ENCODE assay signal across 8 mouse cellular contexts in the genomic region with DNA sequence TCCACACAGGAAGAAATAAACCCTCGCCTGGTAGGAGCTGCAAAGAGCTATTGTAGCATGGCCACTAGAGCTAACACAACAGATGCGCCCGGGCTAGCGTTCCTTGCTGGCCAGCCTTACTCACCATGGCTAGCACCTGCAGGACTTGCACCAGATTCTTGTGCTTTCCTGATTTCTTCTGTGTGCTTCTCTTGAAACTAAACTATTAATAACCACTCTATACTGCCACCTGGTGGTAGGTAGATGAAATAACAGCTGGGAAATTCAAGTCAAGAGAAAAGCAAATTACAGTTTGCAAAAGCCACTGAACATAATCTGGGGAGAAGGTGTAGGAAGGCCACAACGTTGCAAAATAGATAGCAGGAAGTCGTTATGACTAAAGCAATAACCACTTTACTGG.
DNase-seq lines count a peak whose midpoint lies in the region; ATAC-seq and TF ChIP-seq lines count a peak whose summit lies in the region.

No protein-coding gene starts in this region.

- no peaks in the 10 kb centered on the region for H3K9me3 ChIP-seq in midbrain, embryonic 11.5 days (ENCODE audit: control insufficient read depth, low read length)
- H3K9me3 ChIP-seq in midbrain, embryonic 10.5 days (replicated peaks): no peaks in the 10 kb centered on the region
- no peaks in the 10 kb centered on the region for H3K9me3 ChIP-seq in embryonic facial prominence, embryonic 10.5 days

- TF ChIP-seq CTCF in cerebellum, adult 2 months (IDR thresholded peaks at IDR 0.05; ENCODE audit: borderline replicate concordance, insufficient read depth, low read depth, low read length): peak; percentile 39

- H3K27ac ChIP-seq in cerebellum, adult 2 months (ENCODE audit: insufficient read depth, low read length): no peak overlapping the region
- no peak overlapping the region for H3K27ac ChIP-seq in midbrain, embryonic 11.5 days (ENCODE audit: low read depth, low read length)
- no peak overlapping the region for H3K27ac ChIP-seq in midbrain, embryonic 10.5 days (replicated peaks)
- H3K27ac ChIP-seq in embryonic facial prominence, embryonic 10.5 days (replicated peaks): no peak overlapping the region

- no peaks in the 10 kb centered on the region for H3K4me1 ChIP-seq in cerebellum, adult 2 months (ENCODE audit: control insufficient read depth, insufficient read depth, low read length)
- no peaks in the 10 kb centered on the region for H3K4me1 ChIP-seq in midbrain, embryonic 11.5 days (ENCODE audit: control insufficient read depth, insufficient read depth, low read length)
- H3K4me1 ChIP-seq in midbrain, embryonic 10.5 days: no peaks in the 10 kb centered on the region
- no peaks in the 10 kb centered on the region for H3K4me1 ChIP-seq in embryonic facial prominence, embryonic 10.5 days

- no peak for TF ChIP-seq POLR2A in cerebellum, adult 2 months (IDR thresholded peaks at IDR 0.05; ENCODE audit: borderline replicate concordance, insufficient read depth, low read length)

- 32% methylated on average over 6 of the region's 6 CpGs for WGBS in cerebellum, adult 2 months
- WGBS in midbrain, embryonic 11.5 days: 39% methylated on average over 6 of the region's 6 CpGs
- 41% methylated on average over 6 of the region's 6 CpGs for WGBS in midbrain, embryonic 10.5 days
- WGBS in embryonic facial prominence, embryonic 10.5 days: 42% methylated on average over 6 of the region's 6 CpGs

- ATAC-seq in midbrain, embryonic 11.5 days (ENCODE audit: low FRiP score): 0 out of 2 replicates have a peak, but pooled peaks have one; percentile 33
- ATAC-seq in inflammation-experienced regulatory T-cells, adult 6 months: no peak

- no peaks in the 10 kb centered on the region for H3K36me3 ChIP-seq in midbrain, embryonic 11.5 days (ENCODE audit: control insufficient read depth, insufficient read depth, low read length)
- H3K36me3 ChIP-seq in midbrain, embryonic 10.5 days: no peaks in the 10 kb centered on the region
- H3K36me3 ChIP-seq in embryonic facial prominence, embryonic 10.5 days (replicated peaks): no peaks in the 10 kb centered on the region

- H3K4me3 ChIP-seq in cerebellum, adult 2 months (replicated peaks; ENCODE audit: insufficient read depth, low read depth, low read length): no peak overlapping the region
- no peak overlapping the region for H3K4me3 ChIP-seq in midbrain, embryonic 11.5 days (ENCODE audit: low read depth, low read length)
- no peak overlapping the region for H3K4me3 ChIP-seq in midbrain, embryonic 10.5 days
- no peak overlapping the region for H3K4me3 ChIP-seq in embryonic facial prominence, embryonic 10.5 days

- no peaks in the 10 kb centered on the region for H3K27me3 ChIP-seq in cerebellum, adult 2 months (ENCODE audit: control insufficient read depth, insufficient read depth, low read length)
- H3K27me3 ChIP-seq in midbrain, embryonic 11.5 days (ENCODE audit: control insufficient read depth, insufficient read depth, low read length): no peaks in the 10 kb centered on the region
- no peaks in the 10 kb centered on the region for H3K27me3 ChIP-seq in midbrain, embryonic 10.5 days (ENCODE audit: low read depth, poor library complexity, severe bottlenecking)
- no peaks in the 10 kb centered on the region for H3K27me3 ChIP-seq in embryonic facial prominence, embryonic 10.5 days (replicated peaks; ENCODE audit: low read depth, poor library complexity, severe bottlenecking)

- DNase-seq in cerebellum, adult 2 months: peak in 1 of 2 experiments; percentile 22
- DNase-seq in cerebellum, adult 9-11 months: no peak
- peak; percentile 88 for DNase-seq in midbrain, embryonic 11.5 days (ENCODE audit: low spot score, missing footprints)
- no peak for DNase-seq in midbrain, embryonic 10.5 days (ENCODE audit: low spot score)
- DNase-seq in embryonic facial prominence, embryonic 10.5 days (ENCODE audit: low spot score): peak; percentile 14
- DNase-seq in kidney, postnatal 4 days: peak; percentile 18 to 30
- DNase-seq in retina, postnatal 1 day: peak; percentile 62

- no peak overlapping the region for H3K4me2 ChIP-seq in midbrain, embryonic 11.5 days

- H3K9ac ChIP-seq in midbrain, embryonic 11.5 days (ENCODE audit: low read length): no peak overlapping the region

Comparison
In these comparisons a context has a peak if more than half of its experiments do, and no peak if none do; other contexts are left out.
1. DNase-seq: peak in midbrain, embryonic 11.5 days (single experiment), embryonic facial prominence, embryonic 10.5 days (single experiment), kidney, postnatal 4 days (2 of 2) and retina, postnatal 1 day (single experiment); none in cerebellum, adult 9-11 months (single experiment) and midbrain, embryonic 10.5 days (single experiment).